Mouse (Mus musculus): ENCODE measurements around the gene Gimap8.
A peak's percentile ranks its signal among the peaks of the same experiment; 100 is the strongest.
"Not testable (repeated sequence)": the region's sequence is repeated elsewhere in the genome, so short reads cannot be mapped to it uniquely, and the experiment has no call there.

Gene Gimap8

DNA sequence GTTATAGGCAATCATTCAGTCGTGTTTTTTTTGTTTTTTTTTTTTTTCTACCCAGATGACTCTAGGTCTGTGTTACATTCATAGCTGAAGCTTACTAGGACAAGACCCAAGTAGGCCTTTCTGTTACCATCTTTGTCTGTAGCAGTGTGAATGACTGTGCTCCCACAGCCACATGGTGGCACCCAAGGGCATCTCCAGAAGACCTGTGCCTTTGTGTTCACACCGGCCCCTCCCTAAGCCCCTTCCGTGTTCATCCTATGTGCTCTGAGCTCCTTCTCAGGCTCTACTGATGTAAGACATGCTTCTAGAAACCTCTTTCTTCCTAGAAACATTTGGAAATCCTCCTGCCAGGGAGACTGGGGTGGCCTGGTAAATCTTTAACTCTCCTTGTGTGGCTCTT is at the start of gene Gimap8:
Gimap8 (plus strand) TSS at position 240 of the 400 bp plus-strand sequence.
- peak; percentile 91 for DNase-seq

DNA sequence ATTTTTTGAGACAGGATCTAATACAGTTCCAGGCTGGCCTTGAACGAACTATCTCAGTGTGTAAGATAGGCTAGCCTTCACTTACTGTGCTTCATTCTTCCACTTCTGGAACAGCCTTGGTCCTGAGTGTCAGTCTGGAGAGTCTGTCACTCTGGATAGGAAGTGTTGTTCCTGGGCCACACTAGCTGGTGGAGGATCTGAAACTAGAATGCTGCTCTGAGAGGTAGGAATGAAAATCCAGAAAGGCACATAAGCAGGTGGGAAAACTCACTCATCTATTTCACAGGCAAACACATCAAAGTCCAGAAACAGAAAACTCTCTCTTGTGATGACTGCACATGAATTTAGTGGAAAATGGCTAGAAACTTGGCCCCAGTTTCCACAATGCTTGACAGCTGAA is 46.4 kb upstream of the Gimap8 start:
- DNase-seq, result no peak

DNA sequence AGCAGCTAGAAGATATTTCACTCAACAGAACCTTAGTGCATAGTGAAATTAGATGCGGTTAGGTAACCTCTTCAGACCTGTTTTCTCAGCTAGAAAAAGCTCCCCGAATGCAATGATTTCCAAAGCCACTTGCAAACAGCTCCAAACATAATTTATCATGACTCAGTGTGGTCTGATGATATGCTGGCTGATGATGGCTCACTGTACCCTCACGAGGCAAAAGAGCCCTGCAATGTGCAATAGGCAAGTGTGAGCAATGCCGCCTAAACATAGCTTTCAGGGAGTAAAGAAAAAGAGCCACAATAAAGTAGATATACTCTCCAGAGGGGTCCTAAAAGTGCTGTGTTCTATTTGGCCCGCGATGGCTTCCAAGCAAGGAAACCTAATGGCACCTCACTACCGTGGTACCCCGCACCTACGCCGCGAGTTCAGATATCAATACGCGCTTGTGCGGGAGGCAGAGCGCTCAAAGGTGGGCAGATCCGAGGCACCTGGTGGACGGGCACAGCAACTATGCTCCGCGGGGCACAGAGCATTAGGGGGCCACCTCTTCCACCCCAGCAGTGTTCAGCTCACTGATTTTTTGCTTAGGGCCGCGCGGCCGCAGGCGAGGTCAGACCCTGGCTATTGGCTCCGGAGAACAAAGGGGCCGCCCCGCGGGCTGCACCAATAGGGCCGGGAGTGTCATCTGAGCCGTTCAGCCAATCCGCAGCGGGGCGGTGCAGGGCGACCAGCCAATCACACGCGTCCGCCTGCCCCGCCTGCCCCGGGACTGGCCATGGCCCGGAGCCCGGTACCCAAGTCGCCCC is 45.6 kb upstream of the Gimap8 start, which contains the start of gene Zfp775:
Zfp775 (plus strand) TSS at position 793 of the 809 bp plus-strand sequence.
- peak; percentile 98 for DNase-seq

DNA sequence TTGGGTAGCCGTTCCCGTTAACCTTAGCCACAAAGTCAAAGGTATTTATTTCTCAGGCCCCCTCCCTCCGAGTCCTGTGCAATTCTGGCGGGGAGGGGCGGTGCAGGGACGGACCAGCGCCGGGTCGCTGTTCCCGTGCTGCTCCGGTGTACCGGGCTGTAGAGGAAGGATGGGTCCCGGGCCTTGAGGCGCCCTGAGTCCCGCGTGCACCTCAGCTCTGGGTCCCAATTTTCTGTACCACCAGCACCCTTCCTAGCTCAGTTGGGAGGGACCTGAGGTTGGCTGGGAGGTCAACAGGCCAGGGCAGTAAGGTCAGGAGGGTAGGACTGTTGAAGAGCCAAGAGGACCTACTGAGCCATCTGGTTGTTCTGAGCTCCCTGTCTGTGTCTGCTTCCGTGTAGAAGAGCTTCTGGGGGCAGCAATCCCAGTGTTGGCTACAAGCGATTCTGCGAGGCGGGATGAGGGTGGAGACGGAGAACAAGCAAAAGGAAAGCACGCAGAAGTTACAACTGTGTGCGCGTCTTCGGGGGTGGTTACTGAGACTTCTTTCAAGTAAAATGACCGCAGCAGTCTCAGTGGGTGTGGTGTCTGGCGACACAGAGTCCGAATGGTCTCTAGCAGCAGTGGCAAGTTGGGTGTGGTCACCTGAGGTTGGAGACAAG is 44.8 kb upstream of the Gimap8 start:
- peak; percentile 60 for DNase-seq

DNA sequence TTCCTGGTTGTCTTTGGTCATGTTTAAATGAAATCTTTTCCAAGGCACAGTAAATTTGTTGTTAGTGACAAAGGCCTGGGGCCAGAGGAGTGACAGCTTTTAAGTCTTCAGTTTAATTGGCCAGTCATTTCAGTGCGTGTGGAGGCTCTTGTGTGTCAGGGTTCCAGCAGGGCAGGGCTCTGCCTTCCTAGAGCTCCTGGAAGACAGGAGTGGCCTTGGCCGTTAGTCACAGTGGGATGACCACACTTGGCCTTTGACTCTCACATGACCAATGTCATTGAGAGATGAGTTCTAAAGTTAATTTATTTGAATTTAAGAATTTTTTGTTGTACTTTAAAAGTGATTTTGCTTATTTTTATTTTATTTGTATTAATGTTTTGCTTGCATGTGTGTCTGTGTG is 38.9 kb upstream of the Gimap8 start:
- no peak for DNase-seq

DNA sequence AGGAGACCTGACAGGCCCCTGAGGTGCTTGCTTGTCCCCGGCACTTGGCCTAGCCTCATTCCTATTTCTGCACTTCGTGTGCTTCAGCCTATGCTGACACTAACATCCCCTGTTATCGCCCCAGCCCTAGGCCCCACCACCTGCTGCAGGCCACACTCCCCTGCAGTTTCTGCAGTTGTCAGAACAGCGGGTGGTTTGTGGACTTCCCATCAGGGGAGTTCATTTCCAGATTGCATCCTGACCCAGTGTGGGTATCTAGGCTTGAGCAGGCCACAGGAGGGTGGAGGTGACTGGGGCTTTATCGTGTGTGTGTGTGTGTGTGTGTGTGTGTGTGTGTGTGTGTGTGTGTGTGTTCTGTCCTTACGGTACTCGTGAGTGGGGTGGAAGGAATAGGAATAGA is 37.5 kb upstream of the Gimap8 start:
- no peak for DNase-seq

DNA sequence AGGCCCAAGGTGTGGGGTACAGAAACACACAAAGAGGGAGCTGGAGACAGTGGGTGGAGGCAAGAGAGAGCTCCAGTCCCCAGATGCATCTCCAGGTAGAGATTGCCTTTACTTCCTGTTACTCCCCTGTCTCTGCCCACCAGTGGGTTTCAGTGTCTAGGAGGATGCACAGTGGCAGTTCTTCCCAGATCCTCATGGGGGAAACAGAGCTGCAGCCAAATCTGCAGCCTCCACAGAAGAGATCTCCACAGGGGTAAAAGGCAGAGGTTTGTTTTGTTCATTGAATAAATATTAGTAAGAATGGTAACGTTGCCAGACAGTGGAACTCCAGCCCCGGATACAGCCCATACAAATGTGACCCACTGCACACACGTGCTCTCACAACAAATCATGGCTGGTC is 36.4 kb upstream of the Gimap8 start:
- DNase-seq, result no peak

DNA sequence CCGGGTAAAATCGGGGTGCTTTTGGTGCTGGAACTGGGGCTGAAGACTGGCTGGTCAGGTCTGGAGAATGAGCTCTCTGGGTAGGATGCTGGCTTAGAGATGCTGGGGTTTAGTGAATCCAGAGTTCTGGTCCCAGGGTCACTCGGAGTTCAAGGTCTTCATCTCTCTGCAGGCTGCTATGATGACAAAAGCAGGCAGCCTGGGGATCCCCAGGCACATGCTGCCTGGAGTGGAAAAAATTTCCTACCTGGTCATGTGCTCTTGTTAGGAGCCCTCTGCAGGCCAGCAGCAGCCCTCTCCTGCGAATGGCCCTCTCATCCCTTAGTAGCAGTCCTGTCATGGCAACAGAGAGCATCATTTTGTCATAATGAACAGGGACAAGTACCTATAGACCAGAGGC is 33.6 kb upstream of the Gimap8 start:
- no peak for DNase-seq

DNA sequence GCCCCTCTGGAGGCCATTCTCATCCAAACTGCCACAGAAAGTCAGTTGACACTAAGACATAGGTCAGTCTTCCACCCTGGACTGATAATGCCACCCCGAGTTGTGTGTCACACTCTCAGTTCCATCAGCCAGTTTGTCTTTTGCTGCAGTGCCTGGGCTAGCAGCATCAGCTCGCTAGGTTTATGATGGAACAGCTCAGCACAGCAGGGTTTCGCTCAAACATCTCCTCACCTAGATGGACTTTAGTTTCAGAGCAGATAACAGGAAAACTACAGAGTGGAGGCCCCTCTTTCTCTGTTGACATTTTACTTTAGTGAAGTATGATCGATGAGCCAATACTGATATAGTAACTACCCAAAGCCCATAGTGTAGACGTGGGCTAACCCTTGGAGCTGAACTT is 32.3 kb upstream of the Gimap8 start:
- DNase-seq, result no peak

DNA sequence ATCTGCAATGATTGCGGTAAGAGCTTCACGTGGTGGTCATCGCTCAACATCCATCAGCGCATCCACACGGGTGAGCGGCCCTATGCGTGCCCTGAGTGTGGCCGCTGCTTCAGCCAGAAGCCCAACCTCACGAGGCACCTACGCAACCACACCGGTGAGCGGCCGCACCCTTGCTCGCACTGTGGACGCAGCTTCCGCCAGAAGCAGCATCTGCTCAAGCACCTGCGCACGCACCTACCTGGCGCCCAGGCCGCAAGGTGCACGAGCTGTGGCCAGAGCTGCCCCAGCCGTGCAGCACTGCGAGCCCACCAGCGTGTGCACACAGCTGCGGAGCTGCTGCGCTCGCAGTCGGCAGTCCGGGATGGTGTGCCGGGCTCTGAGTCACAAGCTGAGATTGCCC is 27.0 kb upstream of the Gimap8 start:
- DNase-seq, result no peak

DNA sequence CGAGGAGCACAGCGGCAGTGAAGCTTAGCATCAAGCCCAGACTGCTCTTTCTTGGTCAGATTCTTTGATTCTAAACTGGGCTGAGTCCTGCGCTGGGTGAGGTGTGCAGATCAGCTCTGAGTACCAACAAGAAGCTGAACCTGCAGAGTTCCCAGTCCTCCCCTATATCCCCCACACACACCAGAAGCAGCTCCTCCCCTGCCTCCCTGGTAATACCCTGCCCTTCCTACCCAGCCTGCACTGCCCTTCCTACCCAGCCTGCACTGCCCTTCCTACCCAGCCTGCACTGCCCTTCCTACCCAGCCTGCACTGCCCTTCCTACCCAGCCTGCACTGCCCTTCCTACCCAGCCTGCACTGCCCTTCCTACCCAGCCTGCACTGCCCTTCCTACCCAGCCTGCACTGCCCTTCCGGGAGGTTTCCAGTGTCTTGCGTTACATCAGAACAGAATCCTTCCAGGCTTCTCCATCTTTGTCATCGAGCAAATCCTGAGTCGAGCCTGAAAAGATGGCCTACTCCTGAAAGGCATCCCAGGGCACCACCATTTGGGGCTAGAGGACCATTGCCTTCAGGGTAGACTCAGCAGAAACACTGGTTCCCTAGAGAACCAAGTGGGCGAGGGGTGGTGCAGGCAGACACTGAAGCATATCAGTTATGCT is 24.7 kb upstream of the Gimap8 start:
- not testable (repeated sequence) for DNase-seq

DNA sequence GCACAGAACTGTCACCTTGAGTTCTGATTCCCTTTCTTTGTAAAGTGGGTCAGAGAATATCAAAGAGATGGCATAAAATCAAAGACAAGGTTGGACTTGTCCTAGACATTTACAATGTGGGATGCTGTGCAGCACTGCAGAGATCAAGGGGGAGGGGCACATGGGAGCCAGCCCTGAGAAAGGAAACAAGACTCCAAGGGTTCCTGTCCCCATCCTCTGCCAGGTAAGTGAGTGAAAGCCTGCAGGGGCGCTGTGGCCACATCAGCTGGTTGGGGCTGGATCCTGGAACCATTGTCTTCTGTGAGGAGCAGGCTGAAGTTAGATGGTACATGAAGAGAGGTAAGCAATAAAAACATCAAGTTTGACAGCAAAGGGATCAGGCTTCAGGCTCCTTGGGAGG is 23.6 kb upstream of the Gimap8 start:
- no peak for DNase-seq

DNA sequence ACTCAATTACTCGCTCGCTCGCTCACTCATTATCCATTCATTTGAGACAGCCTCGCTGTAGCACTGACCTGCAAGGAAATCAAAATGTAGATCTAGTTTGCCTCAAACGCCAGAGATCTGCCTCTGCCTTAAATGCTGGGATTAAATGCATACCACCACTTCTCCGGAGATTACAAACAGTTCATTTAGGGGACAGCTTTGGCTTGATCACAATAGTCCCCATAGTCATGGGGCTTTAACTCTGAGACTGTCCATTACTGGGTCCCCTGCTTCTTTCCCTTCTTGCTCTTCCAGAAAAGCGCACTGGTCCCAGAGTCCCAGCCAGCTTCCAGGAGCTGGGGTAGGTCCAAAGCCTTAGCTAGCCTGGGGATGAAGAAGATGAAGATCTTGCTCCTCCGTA is 20.6 kb upstream of the Gimap8 start, which contains the start of gene AI854703:
AI854703 (plus strand) TSS at position 301 of the 400 bp plus-strand sequence.
- no peak for DNase-seq

DNA sequence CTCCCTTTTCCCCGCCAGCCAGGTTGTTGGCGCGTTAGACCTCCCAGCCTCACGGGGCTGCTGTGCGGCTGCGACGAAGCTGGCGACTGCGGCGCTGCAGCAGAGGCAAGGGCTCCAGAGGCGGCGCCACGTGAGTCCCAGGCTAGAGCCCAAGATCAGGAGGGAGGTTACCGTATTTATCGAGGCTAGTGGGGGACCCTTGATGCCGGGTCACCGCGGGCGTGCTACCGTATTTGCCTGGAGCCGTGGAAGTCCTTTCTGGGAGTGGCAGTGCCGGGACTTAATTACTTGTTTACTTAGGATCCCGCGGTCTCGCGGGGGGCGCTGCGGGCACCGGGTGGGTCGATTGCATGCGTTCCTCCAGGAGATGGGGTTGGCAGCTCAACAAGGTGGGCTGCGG is 20.1 kb upstream of the Gimap8 start:
- peak; percentile 28 for DNase-seq

DNA sequence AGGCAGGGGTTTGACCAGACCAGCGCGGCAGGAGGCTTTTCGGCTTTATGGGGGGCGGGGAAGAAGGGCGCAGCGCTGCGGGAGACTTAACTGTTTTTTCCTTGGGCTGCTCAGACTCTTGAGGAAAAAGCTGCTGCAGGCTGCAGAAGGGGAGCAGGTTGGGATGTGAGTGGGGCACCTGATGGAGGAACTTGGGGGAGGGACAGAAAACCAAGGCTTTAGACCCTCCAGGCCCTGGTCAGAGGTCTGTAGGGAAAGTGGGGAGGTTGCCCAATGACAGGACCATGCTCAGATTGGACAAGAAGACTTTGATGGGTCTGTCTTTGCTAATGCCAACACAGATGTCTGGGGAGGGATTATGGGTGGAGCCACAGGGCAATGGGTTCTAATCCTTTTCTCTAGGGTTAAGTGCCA is 19.5 kb upstream of the Gimap8 start:
- DNase-seq, result no peak

DNA sequence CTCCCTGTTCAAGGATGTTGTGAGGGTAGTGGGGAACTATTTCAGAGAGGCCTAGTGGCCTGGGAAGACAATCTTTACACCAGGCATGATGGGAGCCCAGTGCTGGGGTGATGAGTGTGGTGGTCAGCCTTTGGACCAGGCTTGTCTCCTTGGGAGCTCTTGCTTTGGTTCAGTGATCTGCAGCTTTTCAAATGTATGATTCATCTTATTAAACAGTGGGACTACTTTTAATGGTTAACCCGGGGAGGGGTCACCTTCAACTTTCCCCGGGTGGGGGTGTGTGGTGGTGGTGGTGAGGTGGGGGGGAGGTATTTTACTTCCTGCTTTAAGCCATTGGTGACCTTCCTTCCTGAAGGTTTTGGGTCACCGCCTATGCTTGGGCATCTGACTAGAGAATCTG is 18.7 kb upstream of the Gimap8 start:
- DNase-seq, result no peak

DNA sequence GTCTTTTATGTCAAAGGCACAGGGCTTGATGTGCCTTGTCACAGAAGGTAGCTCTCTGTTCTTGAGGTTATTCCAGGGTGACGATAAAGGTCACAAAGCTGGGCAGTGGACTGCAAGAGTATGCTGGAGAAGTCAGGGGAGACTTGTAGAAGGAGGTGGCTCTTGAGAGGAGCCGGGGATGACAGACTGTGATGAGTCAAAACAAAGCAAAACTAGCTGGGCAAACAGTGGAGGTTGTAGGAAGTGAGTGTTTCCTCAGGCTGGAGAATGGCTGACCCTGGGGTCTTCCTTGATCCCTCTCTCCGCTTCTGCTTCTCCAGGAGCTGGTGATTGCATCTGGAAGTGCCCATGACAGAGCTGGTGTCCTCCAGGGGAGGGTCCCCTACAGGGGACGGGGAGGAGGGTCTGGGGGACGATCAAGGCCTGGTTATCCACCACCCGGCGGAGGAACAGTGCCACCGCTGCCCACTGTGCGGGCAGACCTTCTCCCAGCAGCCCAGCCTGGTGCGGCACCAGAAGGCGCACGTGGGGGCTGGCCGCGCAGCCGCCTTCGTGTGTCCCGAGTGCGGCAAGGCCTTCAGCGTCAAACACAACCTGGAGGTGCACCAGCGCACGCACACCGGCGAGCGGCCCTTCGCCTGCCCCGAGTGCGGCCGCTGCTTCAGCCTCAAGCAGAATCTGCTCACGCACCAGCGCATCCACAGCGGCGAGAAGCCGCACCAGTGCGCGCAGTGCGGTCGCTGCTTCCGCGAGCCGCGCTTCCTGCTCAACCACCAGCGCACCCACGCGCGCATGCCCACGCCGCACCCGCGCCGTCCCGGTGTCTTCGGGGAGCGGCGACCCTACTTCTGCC is 18.0 kb upstream of the Gimap8 start:
- no peak for DNase-seq

DNA sequence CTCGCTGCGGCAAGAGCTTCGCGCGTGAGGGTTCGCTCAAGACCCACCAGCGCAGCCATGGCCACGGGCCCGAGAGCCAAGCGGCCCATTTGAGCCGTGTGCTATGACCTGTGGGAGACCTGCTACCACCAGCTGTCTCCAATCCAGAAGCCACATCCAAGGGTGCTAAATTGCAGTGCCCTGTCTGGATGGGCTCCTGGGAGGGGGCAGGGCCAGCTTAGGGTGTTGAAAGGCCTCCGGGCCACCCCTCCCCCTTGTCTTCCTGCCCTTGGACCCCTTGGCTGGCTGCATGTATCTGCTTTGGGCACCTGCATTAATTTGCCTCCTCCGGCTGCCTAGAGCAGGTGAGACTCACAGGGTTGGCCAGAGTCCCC is 17.4 kb upstream of the Gimap8 start:
- DNase-seq, result no peak

DNA sequence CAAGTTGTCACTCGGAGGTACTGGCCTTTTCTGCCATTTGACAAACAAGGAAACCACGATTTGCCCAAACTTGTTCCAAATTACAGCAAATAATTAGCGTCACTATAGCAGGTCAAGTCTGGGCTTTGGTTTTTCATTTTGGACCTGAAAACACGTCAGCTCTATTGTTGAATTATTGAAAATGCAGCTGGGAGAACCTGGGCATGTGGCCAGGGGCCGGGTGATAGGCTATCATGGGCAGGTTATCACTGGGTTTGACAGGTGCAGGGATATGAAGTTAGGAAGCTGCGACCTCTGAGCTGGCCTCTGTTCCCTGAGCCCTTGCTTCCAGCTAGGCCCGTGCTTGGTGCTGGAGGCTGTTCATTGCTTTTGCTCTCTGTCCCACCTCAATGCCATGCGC is 16.2 kb upstream of the Gimap8 start:
- no peak for DNase-seq

DNA sequence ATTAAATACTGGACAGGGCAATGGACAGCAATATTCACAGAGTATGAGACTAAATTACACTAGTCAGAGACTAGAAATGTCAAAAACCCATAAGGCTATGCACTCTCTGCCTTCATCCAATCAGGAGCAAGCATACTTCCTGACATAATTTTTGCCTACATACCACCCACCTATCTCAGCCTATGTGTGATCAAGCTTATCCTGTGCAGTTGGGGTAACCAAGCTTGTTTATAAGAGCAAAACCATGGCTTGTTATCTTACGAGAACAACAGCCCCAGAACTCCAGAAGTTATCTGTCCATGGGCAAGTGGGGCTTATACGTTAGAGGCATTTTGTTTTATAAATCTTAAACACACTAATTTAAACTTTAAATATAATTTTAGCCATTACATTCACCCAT is 11.9 kb upstream of the Gimap8 start:
- DNase-seq, result no peak

DNA sequence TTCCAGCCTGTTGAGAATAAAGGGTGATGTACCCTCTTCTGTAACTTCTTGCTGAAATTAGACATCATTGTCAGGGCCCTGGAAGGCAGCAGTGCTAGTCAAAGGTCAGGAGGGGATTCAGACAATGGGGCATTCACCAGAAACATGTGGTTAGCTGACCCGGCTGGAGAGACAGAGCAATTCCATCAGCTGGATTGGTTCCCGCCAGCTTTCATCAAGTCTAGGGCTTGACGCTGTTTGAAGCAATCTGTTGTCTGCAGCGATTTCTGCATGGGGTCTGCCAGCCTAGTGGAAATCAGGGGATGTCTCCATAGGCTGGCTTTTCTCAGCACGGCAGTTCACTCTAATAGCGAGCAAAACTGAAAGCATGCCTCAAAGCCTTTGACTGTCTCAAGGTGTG is 10.5 kb upstream of the Gimap8 start:
- DNase-seq, result no peak

DNA sequence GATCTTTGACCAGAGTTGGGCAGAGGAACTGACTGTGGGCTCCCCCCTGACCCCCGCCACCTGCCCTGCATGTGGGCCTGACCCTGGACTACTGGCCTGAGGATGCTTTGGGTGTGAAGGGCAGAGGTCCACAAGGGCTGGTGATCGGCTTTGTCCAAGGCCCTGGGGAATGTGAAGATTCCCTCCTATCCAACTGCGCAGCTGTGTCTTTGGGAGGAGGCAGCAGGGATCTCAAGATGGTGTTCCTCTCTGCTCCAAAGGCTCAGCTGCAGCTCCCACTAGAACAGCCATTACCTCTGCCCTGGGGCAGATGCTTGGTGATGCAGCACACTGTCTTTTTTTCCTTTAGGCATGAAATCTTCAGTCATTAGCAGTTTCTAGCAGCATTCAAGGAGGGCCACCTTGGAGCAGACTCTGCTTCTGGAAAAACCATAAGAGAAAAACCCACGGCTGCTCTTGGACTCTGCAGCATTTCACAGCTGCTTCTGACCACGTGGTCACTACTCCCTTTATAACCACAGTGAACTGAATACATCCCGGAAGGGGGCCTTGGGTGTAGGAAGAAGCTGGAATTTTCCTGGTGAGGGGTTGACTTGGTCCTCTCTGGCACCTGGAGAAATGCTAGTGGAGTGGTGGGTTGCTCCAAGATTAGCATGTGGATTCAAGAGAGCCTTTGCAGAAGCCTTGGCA is 9.1 kb upstream of the Gimap8 start:
- DNase-seq, result no peak

Data from lung, postnatal 36 days (tissue).